Mouse (Mus musculus): ENCODE data around the gene Myl9. TPM values are rescaled to one million over a fixed set of nuclear protein-coding genes. Genes with fewer than 3 reads are reported as not detected.

The Myl9 gene
- total RNA-seq, 2 experiments from 2014 or later: 247 to 265 TPM

- peak in 1 of 2 experiments; percentile 54 for DNase-seq (ENCODE audit: low spot score in 2 of 2)
Observed at GRCm38 (mm10) chr2:156763101-156763500, 12.1 kb upstream of the Myl9 start.

- no peak for DNase-seq (ENCODE audit: low spot score in 2 of 2)
Observed at GRCm38 (mm10) chr2:156764022-156764421, 11.2 kb upstream of the Myl9 start.

- DNase-seq (ENCODE audit: low spot score in 2 of 2): no peak
Observed at GRCm38 (mm10) chr2:156764747-156765146, 10.5 kb upstream of the Myl9 start.

GRCm38 (mm10) chr2:156765593-156765992 is 9.6 kb upstream of the Myl9 start:
- DNase-seq (ENCODE audit: low spot score in 2 of 2): no peak

- no peak for DNase-seq (ENCODE audit: low spot score in 2 of 2)
Observed at GRCm38 (mm10) chr2:156766227-156767019, 8.8 kb upstream of the Myl9 start.

- no peak for DNase-seq (ENCODE audit: low spot score in 2 of 2)
Observed at GRCm38 (mm10) chr2:156767108-156767507, 8.1 kb upstream of the Myl9 start.

GRCm38 (mm10) chr2:156769274-156769673 is 5.9 kb upstream of the Myl9 start:
- no peak for DNase-seq (ENCODE audit: low spot score in 2 of 2)

- DNase-seq (ENCODE audit: low spot score in 2 of 2): no peak
Observed at GRCm38 (mm10) chr2:156773470-156773869, 1.8 kb upstream of the Myl9 start.

- no peak for DNase-seq (ENCODE audit: low spot score in 2 of 2)
Observed at GRCm38 (mm10) chr2:156774035-156774737, 1.0 kb upstream of the Myl9 start.

GRCm38 (mm10) chr2:156775455-156776435 is 525 bp downstream of the Myl9 start:
- no peak for DNase-seq (ENCODE audit: low spot score in 2 of 2)

- no peak for DNase-seq (ENCODE audit: low spot score in 2 of 2)
Observed at GRCm38 (mm10) chr2:156776907-156777306, 1.7 kb downstream of the Myl9 start.

- DNase-seq (ENCODE audit: low spot score in 2 of 2): no peak
Observed at GRCm38 (mm10) chr2:156777326-156778004, 2.2 kb downstream of the Myl9 start.

GRCm38 (mm10) chr2:156778571-156778970 is 3.4 kb downstream of the Myl9 start:
- DNase-seq (ENCODE audit: low spot score in 2 of 2): no peak

- no peak for DNase-seq (ENCODE audit: low spot score in 2 of 2)
Observed at GRCm38 (mm10) chr2:156779036-156779435, 3.8 kb downstream of the Myl9 start.

- no peak for DNase-seq (ENCODE audit: low spot score in 2 of 2)
Observed at GRCm38 (mm10) chr2:156779488-156779887, 4.3 kb downstream of the Myl9 start.

- DNase-seq (ENCODE audit: low spot score in 2 of 2): no peak
Observed at GRCm38 (mm10) chr2:156780129-156780528, 4.9 kb downstream of the Myl9 start.

- DNase-seq (ENCODE audit: low spot score in 2 of 2): no peak
Observed at GRCm38 (mm10) chr2:156780752-156781151, 5.5 kb downstream of the Myl9 start.

GRCm38 (mm10) chr2:156781281-156781680 is 6.1 kb downstream of the Myl9 start:
- no peak for DNase-seq (ENCODE audit: low spot score in 2 of 2)

- no peak for DNase-seq (ENCODE audit: low spot score in 2 of 2)
Observed at GRCm38 (mm10) chr2:156781836-156782480, 6.7 kb downstream of the Myl9 start.

Measured in gastrocnemius, postnatal 4 days (tissue).